Mouse (Mus musculus) limb, embryonic 12.5 days (tissue): ENCODE data around the gene Ppard. TPM values are rescaled to one million over a fixed set of nuclear protein-coding genes. Genes with fewer than 3 reads are reported as not detected.
A peak's percentile ranks its signal among the peaks of the same experiment; 100 is the strongest.

Source experiments
- ATAC-seq: fragments of 200-750 bp; cut with Nextera tagmentation; 2 replicates; pipeline ENCODE4 v1.8.0; 2017; ENCODE audit warnings: low read depth, moderate TSS enrichment; ENCODE audit not compliant: insufficient number of reproducible peaks, insufficient read depth, low FRiP score, low TSS enrichment
- H3K27ac ChIP-seq: fragments of 300-500 bp; sonication (generic); 2 replicates; pipeline ENCODE4 v1.5.1; 2016; ENCODE audit warnings: mild to moderate bottlenecking, moderate library complexity
- H3K27me3 ChIP-seq: fragments of 300-500 bp; sonication (generic); 2 replicates; pipeline ENCODE4 v1.6.1; 2016; ENCODE audit warnings: mild to moderate bottlenecking, moderate library complexity
- H3K36me3 ChIP-seq: fragments of 300-500 bp; sonication (generic); 2 replicates; pipeline ENCODE4 v1.6.1; 2016; ENCODE audit warnings: mild to moderate bottlenecking, moderate library complexity
- H3K4me1 ChIP-seq: fragments of 300-500 bp; sonication (generic); replicated peaks from 2 replicates; pipeline ENCODE4 v1.6.1; 2016
- H3K4me2 ChIP-seq: fragments of 300-500 bp; sonication (generic); 2 replicates; pipeline ENCODE4 v1.6.1; 2016; ENCODE audit warnings: mild to moderate bottlenecking, moderate library complexity
- H3K4me3 ChIP-seq: fragments of 300-500 bp; sonication (generic); replicated peaks from 2 replicates; pipeline ENCODE4 v1.5.1; 2016; ENCODE audit warnings: mild to moderate bottlenecking
- H3K9ac ChIP-seq: fragments of 300-500 bp; sonication (generic); replicated peaks from 2 replicates; pipeline ENCODE4 v1.6.1; 2016; ENCODE audit warnings: mild to moderate bottlenecking, moderate library complexity
- H3K9me3 ChIP-seq: fragments of 300-500 bp; sonication (generic); 2 replicates; pipeline ENCODE4 v1.6.1; 2016; ENCODE audit warnings: mild to moderate bottlenecking, moderate library complexity
- WGBS: fragments of 180-500 bp; shearing (Covaris S2); methylation state at CpG from one replicate; pipeline ENCODE4 v1.1.7; 2016; 5-methylcytosine and 5-hydroxymethylcytosine counted together
- polyA plus RNA-seq: library from polyadenylated mRNA; unstranded; fragments of >200 nt; fragmentation: Nextera tagmentation; extraction: Ambion mirVana; gene quantifications from 2 replicates; pipeline ENCODE4 v1.2.1, GENCODE M21; 2016

The Ppard gene
- polyA plus RNA-seq, 1 experiment from 2014 or later, result 3.2 TPM

- H3K9me3 ChIP-seq, result no peaks in the 10 kb centered on the region
- no peaks in the 10 kb centered on the region for H3K27me3 ChIP-seq
- no peak overlapping the region for H3K4me3 ChIP-seq
- H3K36me3 ChIP-seq, result peaks cover 37% of the 10 kb centered on the region
- no peak for ATAC-seq
- H3K27ac ChIP-seq, result peak overlapping the region; percentile 73
- 40% methylated on average over 9 of the region's 9 CpGs for WGBS
- no peak overlapping the region for H3K4me2 ChIP-seq
- H3K9ac ChIP-seq, result 0 out of 2 replicates have a peak overlapping the region, but pooled peaks have one; percentile 31
- peaks cover 22% of the 10 kb centered on the region for H3K4me1 ChIP-seq
Measured at GRCm38 (mm10) chr17:28300323-28300722, 67.8 kb downstream of the Ppard start.

- Histone ChIP-seq H3K4me1 (peaks cover 21% of the 10 kb centered on the region), H3K4me3 (no peak overlapping the region), H3K27me3 (no peaks in the 10 kb centered on the region), H3K9me3 (no peaks in the 10 kb centered on the region), H3K36me3 (peaks cover 34% of the 10 kb centered on the region), H3K27ac (no peak overlapping the region), H3K4me2 (no peak overlapping the region), H3K9ac (no peak overlapping the region)
- ATAC-seq, result no peak
- 55% methylated on average over 3 of the region's 3 CpGs for WGBS
Measured at GRCm38 (mm10) chr17:28300850-28301249, 68.3 kb downstream of the Ppard start.

GRCm38 (mm10) chr17:28305172-28305571 is 72.7 kb downstream of the Ppard start:
- peaks cover 14% of the 10 kb centered on the region for H3K4me1 ChIP-seq
- H3K36me3 ChIP-seq, result 0 out of 2 replicates have a peak, but pooled peaks cover 8% of the 10 kb centered on the region
- H3K9me3 ChIP-seq, result no peaks in the 10 kb centered on the region
- ATAC-seq, result no peak
- H3K9ac ChIP-seq, result no peak overlapping the region
- H3K4me3 ChIP-seq, result no peak overlapping the region
- WGBS, result 48% methylated on average over 10 of the region's 10 CpGs
- no peak overlapping the region for H3K4me2 ChIP-seq
- no peaks in the 10 kb centered on the region for H3K27me3 ChIP-seq
- H3K27ac ChIP-seq, result no peak overlapping the region

- 13% methylated on average over 18 of the region's 18 CpGs for WGBS
- peaks cover 11% of the 10 kb centered on the region for H3K4me1 ChIP-seq
- no peaks in the 10 kb centered on the region for H3K9me3 ChIP-seq
- H3K36me3 ChIP-seq, result no peaks in the 10 kb centered on the region
- H3K4me3 ChIP-seq, result no peak overlapping the region
- H3K27ac ChIP-seq, result no peak overlapping the region
- peak; percentile 29; the same call in 1 of the 2 replicates for ATAC-seq
- peak overlapping the region; percentile 26 for H3K4me2 ChIP-seq
- no peak overlapping the region; the same call in 1 of the 2 replicates for H3K9ac ChIP-seq
- no peaks in the 10 kb centered on the region for H3K27me3 ChIP-seq
Measured at GRCm38 (mm10) chr17:28308297-28309195, 76.0 kb downstream of the Ppard start.

- Histone ChIP-seq H3K4me1 (peaks cover 30% of the 10 kb centered on the region), H3K27ac (no peak overlapping the region), H3K4me2 (no peak overlapping the region), H3K4me3 (no peak overlapping the region), H3K27me3 (no peaks in the 10 kb centered on the region), H3K9ac (no peak overlapping the region), H3K36me3 (peaks cover 4% of the 10 kb centered on the region; the same call in 1 of the 2 replicates), H3K9me3 (no peaks in the 10 kb centered on the region)
- WGBS, result 74% methylated on average over 3 of the region's 3 CpGs
- ATAC-seq, result no peak
Measured at GRCm38 (mm10) chr17:28310831-28311230, 78.3 kb downstream of the Ppard start.

- no peak overlapping the region for H3K9ac ChIP-seq
- H3K27ac ChIP-seq, result no peak overlapping the region
- peaks cover 11% of the 10 kb centered on the region for H3K36me3 ChIP-seq
- no peaks in the 10 kb centered on the region for H3K27me3 ChIP-seq
- no peak overlapping the region for H3K4me3 ChIP-seq
- H3K4me1 ChIP-seq, result peaks cover 32% of the 10 kb centered on the region
- no peak for ATAC-seq
- no peaks in the 10 kb centered on the region for H3K9me3 ChIP-seq
- 66% methylated on average over 5 of the region's 5 CpGs for WGBS
- no peak overlapping the region for H3K4me2 ChIP-seq
Measured at GRCm38 (mm10) chr17:28311366-28312132, 79.0 kb downstream of the Ppard start.

- H3K27me3 ChIP-seq, result no peaks in the 10 kb centered on the region
- H3K4me1 ChIP-seq, result peaks cover 32% of the 10 kb centered on the region
- peak; percentile 10 for ATAC-seq
- peak overlapping the region; percentile 87 for H3K4me3 ChIP-seq
- WGBS, result 20% methylated on average over 17 of the region's 17 CpGs
- H3K9me3 ChIP-seq, result no peaks in the 10 kb centered on the region
- peaks cover 21% of the 10 kb centered on the region for H3K36me3 ChIP-seq
- H3K9ac ChIP-seq, result no peak overlapping the region
- H3K27ac ChIP-seq, result peak overlapping the region; percentile 41; the same call in 1 of the 2 replicates
- H3K4me2 ChIP-seq, result peak overlapping the region; percentile 51
Measured at GRCm38 (mm10) chr17:28312232-28313211, 80.0 kb downstream of the Ppard start.

- ATAC-seq, result peak; percentile 97
- no peaks in the 10 kb centered on the region for H3K9me3 ChIP-seq
- H3K27me3 ChIP-seq, result no peaks in the 10 kb centered on the region
- peak within 1 kb of the TSS; percentile 86 for H3K4me2 ChIP-seq
- peak within 1 kb of the TSS; percentile 91 for H3K27ac ChIP-seq
- peak within 1 kb of the TSS; percentile 87 for H3K4me3 ChIP-seq
- under 1% methylated on average over 66 of the region's 69 CpGs for WGBS
- peaks cover 29% of the 10 kb centered on the region for H3K4me1 ChIP-seq
- H3K36me3 ChIP-seq, result peaks cover 29% of the 10 kb centered on the region
- peak within 1 kb of the TSS; percentile 91 for H3K9ac ChIP-seq
Measured at GRCm38 (mm10) chr17:28313212-28313879, 80.8 kb downstream of the Ppard start, which contains the start of gene Fance. TSS of gene Fance (plus strand) at chr17:28313519.

- 1% methylated on average over 11 of the region's 11 CpGs for whole genome bisulfite sequencing
- Histone ChIP-seq H3K9me3 (no peaks in the 10 kb centered on the region), H3K4me1 (peaks cover 25% of the 10 kb centered on the region), H3K4me3 (peak overlapping the region; percentile 87), H3K4me2 (peak overlapping the region; percentile 86), H3K27me3 (no peaks in the 10 kb centered on the region), H3K9ac (peak overlapping the region; percentile 91), H3K36me3 (peaks cover 34% of the 10 kb centered on the region), H3K27ac (peak overlapping the region; percentile 91)
- 0 out of 2 replicates have a peak, but pooled peaks have one; percentile 6 for ATAC-seq
Measured at GRCm38 (mm10) chr17:28313880-28314225, 81.4 kb downstream of the Ppard start.

GRCm38 (mm10) chr17:28315611-28316160 is 83.2 kb downstream of the Ppard start:
- ATAC-seq, result no peak
- no peaks in the 10 kb centered on the region for H3K27me3 ChIP-seq
- H3K9me3 ChIP-seq, result no peaks in the 10 kb centered on the region
- H3K4me1 ChIP-seq, result peaks cover 25% of the 10 kb centered on the region
- H3K4me3 ChIP-seq, result no peak overlapping the region
- WGBS, result 93% methylated on average over 20 of the region's 20 CpGs
- H3K36me3 ChIP-seq, result peaks cover 50% of the 10 kb centered on the region
- H3K9ac ChIP-seq, result no peak overlapping the region; the same call in 1 of the 2 replicates
- 0 out of 2 replicates have a peak overlapping the region, but pooled peaks have one; percentile 12 for H3K27ac ChIP-seq
- H3K4me2 ChIP-seq, result 0 out of 2 replicates have a peak overlapping the region, but pooled peaks have one; percentile 19
